Mouse (Mus musculus) thymus, postnatal 0 days (tissue): Measurements from ENCODE around the gene Syt1. TPM values are rescaled to one million over a fixed set of nuclear protein-coding genes. Genes with fewer than 3 reads are reported as not detected.

Source experiments
- DNase-seq: peaks from one replicate; pipeline ENCODE4 v3.0.0-alpha.2; 2015; ENCODE audit warnings: low spot score
- polyA plus RNA-seq: library from polyadenylated mRNA; unstranded; fragments of >200 nt; fragmentation: Nextera tagmentation; extraction: Ambion mirVana; gene quantifications from 2 replicates; pipeline ENCODE4 v1.2.1, GENCODE M21; 2015

Gene Syt1
- 1.3 and 1.8 TPM in 2 replicates for polyA plus RNA-seq

DNA sequence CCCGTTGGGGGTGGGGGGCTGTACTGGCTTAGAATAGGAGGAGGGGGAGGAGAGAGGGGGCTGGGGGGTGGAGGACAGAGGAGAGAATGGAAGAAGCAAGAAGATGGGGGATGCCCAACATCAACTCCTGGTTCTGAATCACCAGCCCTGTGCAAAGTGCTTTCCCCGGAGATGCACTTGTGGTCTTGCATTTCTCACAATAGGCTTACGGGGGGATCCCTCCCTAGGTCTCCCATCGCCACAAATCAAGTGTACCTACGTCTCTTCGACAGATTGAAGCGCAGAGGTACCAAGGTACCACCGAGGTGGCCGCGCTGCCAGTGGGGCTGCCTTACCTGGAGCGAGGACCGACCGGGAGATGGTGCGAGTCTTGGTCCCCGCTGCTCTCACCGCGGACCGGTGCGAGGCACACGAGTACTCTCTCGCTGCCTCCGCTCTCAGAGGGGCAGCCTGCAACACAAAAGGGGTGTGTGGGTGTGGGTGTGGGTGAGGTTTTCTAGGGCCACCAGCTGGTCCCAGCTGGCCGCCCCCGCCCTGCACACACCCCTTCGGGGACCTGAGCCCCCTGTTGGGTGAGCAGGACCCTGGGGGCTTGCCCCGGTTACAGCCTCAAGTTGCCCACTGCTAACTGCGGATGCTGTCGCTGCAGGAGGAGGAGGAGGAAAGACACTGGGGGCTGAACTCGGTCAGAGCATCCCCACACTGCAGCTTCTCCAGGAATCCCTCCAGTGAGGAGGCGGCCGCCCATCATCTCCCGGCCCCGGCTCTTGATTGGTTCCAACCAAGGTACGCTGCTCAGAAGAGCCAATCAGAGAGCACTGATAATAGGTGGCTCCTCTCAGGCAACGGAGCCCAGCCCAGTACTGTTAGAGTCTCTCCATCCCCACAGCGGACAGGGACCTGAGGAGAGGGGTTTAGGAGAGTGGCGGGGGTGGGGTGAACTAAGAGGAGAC is at the start of gene Syt1:
Syt1 (minus strand) TSS at position 742 of the 953 bp plus-strand sequence.
- DNase-seq: no peak

DNA sequence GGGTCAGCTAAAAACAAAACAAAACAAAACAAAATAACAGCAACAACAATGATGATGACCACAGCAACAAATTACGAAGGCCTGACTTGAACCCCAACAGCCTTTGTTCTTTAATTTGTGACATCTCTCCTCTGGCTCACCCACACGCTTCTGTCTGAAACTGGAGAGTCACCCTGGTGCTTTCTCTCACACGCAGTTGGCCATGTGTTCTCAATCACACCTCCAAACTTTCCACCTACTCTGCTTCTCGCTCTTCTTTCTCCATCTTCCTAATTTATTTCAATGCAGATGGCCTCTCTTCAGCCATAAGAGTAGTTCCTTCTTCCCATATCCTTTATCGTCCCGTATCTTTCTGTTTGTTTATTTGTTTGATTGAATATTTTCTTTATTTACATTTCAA is 45.7 kb upstream of the Syt1 start:
- DNase-seq: no peak

DNA sequence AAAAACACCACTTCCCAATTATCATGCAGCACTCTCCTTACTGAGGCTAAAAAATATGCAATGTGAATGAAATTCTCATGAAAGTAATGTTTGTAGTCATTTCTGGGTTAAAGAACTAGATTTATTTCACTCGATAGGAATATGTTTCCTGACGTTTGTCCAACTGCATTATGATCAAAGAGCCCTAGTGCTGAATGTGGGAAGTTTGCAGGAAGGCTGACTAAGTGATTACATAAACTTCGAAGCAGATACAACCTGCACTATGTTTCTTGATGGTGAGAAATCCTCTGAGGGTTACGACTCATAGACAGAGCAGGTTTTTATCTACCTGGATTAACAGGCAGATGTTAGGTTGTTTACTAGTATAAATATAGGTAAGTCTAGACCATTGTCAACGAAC is 36.8 kb upstream of the Syt1 start:
- DNase-seq: no peak

DNA sequence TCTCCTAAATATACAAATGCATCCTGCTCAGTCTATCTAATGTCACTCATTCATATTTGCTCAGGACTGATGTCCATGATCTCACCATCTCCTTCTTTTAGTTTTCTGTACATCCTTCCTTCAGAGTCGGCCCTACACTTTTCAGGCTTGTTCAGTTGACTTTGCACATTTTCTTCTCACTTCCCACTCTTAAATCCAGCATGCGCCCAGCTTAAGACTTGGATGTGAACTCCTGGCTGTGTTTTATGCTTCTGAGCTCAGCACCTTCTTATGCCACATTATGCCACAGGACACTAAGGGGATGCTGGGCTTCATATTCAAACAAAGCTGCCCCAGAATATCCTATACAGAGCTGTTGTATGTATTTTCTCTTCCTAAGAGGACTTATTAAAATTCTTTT is 36.2 kb upstream of the Syt1 start:
- DNase-seq: no peak

DNA sequence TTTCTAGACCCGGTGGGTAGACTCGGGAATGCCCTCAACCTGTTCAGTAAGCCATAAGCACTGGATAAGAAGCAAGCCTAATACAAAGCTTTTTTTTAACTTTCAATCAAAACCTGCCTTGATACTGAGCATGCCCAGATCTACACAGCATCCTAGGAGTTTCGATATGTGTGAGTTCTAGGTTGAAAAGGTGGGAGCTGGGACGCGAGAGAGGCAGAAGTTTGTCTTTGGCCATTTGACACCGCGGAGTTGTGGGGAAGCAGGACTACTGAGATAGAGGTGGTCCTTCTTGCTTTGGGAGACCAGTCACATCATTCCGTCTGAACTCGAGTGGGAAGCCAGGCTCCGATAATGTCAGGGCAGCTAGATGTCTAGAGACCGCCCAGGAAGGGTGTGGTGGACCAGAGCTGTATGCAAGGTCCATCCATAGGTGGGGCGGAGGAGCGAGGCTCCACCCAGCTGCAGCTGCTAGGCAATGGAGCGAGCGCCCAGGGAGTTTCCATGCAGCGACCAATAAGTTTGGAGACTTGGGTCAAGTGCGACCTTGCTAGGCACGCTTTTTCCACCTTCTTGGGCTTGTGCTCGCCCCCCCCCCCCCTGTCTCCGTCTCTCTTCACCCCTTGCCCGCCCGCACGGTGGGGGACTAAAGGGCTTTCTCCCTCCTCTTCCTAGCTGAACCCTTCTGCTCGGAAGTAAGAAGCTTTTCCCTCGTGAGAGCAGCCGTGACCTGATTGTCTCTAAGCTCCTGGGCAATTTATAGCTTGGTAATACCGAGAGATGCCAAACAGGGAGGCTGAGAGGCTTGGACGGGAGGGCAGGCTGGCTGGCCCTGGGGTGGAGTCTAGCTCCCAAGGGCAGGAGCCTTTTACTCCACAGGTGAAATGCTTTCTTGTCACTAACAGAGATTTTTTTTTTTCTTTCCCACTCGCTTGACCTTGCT is 714 bp upstream of the Syt1 start:
- no peak for DNase-seq

DNA sequence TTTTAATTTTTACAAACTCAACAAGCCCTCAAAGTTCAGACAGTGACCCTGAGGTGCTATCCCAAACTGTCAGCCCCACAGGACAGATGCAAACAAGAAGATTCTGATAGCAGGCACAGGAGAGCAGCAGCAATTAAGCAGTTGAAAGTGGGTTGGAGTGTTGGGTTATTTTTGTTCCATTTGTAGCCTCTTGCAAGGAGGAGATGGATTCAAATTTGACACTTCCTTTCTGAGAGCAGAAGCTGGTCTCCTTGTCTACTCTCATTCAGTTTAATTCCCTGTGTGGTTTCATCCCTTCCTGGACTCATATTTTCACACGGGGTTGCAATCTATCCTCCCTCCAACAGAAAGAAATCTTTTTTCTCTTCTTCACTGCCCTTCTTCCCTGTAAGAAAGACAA is 951 bp downstream of the Syt1 start:
- DNase-seq: no peak

DNA sequence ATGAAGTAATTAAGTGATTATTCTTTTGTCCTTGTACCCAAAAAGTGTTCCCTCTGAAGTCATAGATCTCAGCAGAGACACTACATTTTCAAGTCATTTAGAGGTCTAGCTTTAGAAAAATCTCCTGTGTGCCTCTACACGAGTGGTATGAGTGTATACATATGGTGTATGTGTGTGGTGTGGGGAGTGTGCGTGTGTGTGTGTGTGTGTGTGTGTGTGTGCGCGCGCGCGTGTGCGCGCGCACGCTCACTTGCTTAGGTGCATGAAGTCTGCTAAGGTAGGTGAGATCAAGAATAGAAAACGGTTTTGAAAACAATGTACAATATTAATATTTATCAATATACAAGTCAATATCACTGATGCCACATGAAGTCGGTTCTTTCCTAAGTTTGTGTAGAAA is 2.3 kb downstream of the Syt1 start:
- no peak for DNase-seq

DNA sequence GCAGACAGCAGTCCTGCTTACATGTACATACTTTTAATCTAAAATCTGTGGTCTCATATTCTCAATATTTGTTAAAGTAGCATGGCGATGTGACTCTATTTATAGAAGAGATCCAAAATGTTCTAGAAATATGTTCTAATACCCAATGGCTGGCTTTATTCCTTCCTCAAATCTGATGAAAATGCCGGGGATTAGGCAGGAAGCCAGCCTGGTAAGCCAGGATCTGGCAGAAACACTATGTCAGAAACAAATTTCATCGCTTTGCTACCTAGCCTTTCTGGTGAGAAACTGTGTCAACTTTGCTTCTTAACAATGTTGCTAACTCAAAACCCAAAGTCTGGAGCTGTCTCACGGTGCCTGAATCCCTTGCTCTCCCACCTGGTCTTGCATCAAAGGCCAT is 7.3 kb downstream of the Syt1 start:
- no peak for DNase-seq

DNA sequence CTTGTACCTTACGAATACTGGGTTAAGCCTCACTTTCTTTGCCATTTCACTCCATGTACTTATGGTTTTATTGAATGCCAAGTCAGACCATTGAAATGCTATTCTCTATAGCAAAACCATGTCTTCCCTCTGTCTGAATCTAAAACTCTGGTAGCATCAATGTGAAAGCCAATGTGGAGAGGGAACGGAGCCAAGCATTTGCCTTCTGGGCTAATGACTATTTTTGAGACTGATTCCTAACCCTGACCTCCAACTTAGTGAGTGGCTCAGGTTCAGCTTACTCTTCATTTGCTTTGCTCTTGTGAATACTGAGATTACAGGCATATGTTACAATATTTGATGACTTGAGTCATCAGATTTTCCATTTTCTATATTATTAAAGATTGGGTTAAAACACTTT is 23.5 kb downstream of the Syt1 start:
- DNase-seq: no peak

DNA sequence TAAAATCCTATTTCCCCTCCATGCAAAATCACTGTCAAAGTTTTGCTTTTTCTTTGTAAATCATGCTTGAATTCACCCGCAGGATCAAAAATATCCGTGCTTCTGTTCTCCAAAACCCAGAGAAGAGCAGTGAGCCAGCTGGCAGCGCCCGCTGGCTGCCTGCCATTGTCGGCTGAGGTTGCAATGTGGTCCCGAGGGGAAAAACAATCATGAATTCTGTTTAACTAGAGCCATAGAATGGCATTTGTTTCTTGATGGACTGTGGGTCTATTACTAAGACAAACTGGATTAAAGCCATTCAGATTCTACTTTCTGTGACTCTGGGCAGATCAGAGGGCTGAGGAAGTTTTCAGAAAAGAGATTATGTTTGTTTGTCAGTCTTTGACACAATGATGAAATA is 31.1 kb downstream of the Syt1 start:
- no peak for DNase-seq

DNA sequence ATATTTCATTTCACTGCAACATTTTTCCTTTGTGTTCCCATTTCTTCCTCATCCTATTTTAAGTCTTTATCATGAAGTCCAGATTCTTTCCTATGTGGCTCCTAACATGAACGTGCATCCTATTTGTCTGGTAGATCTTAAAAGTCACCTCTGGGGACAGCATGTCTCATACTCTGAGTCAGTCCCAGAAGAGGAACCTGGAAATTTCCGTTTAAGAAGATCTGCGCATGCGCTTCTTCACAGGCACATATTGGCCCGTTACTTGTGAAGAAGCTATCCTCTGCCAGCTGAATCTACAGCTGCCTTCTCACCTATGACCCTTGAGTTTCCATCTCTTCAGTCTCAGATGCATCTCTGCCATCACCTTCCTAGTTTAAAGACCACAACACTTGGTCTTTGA is 55.8 kb downstream of the Syt1 start:
- DNase-seq: no peak

DNA sequence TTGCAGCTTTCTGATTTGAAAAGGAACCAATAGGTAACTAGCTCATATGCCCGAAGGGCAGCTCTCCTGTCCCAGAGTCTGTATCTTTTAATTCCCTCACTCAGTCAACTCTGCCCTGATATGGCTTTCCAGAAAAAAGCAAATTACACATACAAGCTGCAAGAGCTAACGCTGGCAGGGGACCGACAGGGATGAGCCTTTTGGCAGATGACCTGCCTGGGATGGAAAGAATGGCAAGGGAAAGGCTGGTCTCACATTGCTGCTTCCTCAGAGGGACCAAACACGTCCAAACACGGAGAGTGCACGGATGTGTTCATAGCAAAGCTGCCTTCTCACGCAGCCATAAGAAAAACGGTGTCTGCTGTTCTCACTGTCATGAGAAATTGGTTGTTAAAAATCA is 58.6 kb downstream of the Syt1 start:
- no peak for DNase-seq

DNA sequence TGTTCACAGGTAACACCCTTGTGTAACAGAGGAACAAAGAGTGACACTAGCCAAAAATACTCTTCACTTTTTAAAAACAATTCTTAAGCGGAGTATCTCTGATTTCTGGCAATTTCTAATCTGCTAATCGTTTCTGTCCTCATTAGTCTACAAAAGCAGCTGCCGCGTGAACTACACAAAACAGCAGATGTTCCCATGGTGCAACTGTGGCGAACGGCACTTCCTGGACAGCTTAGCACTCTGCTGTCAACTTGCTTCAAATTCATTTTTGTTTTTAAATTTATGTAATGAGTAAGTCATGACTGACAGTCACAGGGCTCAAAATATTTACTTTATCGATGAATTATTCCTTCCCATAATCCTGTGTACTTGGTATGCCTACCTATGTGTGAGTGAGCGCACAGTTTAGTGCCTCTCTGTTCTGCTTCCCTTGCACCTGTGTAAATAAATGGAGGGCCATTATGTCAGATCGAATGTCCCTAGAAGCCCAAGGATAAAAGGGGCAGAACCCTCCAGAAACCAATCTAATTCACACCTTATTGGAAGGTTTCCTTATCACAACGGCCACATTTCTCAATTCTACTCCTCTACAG is 73.8 kb downstream of the Syt1 start:
- no peak for DNase-seq

DNA sequence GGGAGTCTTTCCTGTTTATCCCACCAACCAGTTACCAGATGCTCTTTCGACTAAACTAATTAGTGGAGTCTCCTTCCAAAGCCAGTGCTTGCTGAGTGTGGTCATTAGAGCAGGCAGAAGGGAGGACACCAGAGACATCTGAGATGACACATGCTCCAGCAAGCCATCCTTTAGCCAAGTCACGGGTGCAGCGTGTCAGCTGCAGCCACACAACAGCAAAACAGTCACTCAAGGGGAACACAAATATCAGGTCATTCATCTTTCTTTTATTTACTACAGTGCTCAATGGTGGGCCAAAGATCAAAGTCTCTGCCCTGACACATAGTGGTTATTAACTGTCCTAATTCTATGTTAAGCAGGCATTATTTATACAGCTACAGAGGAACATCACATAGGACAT is 80.5 kb downstream of the Syt1 start:
- DNase-seq: no peak

DNA sequence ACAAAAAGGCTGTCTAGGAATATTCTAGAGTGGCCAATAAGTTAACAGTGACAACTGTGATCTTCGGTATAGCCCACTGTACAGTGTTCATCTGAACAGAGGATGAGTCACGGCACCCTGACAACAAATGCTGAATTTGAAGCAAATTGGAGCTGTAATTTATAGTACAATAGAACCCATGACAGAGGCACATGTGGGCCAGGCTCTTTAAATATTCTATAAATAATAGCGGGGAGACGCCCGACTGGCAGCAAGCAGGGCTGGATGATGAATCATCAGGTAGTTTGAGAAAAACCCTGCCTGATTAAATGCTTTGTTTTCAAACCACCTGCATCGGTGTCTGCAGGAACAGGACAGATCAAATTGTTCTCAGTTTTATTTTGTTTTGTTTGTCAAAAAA is 81.1 kb downstream of the Syt1 start:
- DNase-seq: no peak

DNA sequence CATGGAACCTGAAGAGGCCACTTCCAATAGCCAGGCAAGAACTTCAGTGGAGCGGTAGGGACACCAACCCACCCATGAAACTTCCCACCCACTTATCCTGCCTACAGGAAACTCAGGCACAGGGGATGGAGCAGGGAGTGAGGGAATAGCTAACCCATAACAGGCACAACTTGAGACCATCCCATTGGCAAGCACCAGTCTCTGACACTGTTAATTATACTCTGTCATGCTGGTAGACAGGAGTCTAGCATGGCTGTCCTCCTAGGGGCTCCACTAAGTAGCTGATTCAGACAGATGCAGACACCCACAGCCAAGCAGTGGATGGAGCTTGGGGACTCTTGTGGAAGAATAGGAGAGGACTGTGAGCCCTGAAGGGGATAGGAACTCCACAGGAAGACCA is 105.5 kb downstream of the Syt1 start:
- DNase-seq: no peak

DNA sequence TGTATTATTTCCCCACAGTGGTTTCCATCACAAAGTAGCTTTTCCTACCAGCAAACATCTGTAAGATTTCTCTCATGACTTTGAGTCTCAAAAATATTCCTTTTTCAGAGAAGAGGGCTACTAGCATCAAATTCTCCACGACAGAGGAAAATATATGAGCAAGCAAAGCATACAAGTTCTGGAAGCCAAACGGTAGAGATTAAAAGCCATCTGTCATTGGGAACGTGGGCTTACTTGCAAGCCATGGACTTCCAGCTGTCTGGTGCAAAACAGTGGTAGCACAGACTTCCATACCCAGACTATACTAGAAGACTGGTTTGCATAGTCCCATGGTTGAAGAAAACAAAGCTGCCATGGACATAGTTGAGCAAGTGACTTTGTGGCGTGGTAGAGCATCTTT is 106.4 kb downstream of the Syt1 start:
- DNase-seq: no peak

DNA sequence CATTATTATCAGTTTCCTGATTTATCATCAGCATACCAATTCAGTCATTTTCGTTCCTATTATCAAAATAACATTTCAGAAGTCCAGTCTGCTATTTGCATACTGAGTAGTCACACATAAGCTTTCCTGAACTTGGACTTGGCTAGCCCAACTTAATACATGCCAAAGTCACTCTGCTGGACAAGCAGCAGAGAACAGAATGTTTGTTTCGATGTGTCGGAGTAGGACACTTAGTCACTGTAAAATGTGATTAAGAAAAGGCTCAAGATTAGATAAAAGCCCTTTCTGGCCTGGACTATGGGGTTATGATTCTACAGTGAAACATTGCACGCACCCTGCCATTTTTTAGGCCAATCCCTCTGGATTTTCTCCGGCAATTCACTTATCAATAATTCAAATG is 114.3 kb downstream of the Syt1 start:
- DNase-seq: no peak

DNA sequence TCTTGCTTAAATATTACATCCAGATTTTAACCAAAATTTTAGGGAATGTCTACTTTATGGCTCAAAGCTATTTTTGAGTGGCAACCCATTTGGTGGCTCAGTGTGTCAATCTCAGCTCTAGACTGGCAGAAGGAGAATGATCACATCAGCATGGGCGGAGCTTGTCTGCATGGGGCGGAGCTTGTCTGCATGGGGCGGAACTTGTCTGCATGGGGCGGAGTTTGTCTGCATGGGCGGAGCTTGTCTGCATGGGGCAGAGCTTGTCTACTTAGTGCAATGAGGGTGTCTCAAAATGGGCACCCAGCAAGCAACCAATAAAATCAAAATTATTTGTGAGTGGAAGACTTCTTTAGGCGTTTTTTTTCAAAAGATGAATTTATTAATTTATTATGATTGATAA is 117.5 kb downstream of the Syt1 start:
- no peak for DNase-seq

DNA sequence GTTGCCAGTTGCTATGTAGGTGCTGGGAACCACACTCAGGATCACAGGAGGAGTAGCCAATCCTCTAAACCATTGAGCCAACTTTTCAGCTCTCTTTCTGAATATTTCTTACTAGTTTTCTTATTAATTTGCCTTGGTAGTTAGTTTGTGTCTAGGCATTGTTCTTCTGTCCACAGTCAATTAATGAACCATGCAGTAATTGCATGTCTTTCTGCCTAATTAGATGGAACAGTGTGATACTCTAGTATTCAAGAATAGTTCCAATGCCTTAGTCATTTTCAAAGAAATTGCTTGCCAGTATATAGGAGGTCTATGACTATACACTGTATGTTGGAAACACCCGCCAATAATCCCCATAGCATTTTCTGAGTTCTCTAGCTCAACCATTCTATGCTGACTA is 118.3 kb downstream of the Syt1 start:
- DNase-seq: no peak

DNA sequence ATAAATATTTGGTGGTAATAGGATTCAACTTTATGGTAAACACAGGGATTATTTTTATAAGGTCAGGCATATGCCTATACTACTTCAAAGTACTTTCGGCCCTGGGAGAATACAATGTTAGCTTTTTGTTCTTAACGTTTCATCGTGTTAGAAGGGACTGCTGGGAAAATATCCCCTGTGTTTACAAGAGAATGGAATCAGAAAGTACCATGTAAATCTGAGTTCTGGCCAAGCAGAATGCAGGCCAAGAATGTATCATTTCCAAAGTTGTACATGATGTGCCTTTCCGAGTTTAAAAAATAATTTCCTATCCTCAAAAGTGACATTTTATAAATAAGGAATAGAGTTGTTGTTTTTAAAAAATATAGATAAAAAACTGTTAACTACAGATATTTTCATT is 121.7 kb downstream of the Syt1 start:
- no peak for DNase-seq

DNA sequence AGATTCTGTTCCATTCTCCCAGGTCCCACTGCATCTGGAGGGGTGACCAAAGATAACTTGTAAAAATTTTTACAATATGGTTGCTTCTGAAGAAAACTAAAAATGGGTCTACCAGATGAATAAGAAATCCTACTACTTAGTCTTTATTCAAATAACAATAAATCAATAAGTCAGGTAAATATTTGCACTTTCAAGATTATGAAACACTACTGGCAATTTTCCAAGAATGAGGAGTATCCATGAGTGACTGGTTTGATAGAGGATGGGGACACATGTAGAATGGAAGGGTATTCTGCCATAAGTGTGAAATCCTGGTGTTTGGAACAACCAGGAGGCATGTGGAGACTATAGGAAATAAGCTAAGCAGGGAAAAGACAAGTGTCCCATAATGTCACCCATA is 124.0 kb downstream of the Syt1 start:
- DNase-seq: no peak
